Mouse (Mus musculus): ENCODE results near the gene Pfkfb3. TPM values are rescaled to one million over a fixed set of nuclear protein-coding genes. Genes with fewer than 3 reads are reported as not detected.

The Pfkfb3 gene
- 10.9 and 11.7 TPM in 2 replicates for polyA plus RNA-seq (2012; ENCODE audit: low replicate concordance)

DNA sequence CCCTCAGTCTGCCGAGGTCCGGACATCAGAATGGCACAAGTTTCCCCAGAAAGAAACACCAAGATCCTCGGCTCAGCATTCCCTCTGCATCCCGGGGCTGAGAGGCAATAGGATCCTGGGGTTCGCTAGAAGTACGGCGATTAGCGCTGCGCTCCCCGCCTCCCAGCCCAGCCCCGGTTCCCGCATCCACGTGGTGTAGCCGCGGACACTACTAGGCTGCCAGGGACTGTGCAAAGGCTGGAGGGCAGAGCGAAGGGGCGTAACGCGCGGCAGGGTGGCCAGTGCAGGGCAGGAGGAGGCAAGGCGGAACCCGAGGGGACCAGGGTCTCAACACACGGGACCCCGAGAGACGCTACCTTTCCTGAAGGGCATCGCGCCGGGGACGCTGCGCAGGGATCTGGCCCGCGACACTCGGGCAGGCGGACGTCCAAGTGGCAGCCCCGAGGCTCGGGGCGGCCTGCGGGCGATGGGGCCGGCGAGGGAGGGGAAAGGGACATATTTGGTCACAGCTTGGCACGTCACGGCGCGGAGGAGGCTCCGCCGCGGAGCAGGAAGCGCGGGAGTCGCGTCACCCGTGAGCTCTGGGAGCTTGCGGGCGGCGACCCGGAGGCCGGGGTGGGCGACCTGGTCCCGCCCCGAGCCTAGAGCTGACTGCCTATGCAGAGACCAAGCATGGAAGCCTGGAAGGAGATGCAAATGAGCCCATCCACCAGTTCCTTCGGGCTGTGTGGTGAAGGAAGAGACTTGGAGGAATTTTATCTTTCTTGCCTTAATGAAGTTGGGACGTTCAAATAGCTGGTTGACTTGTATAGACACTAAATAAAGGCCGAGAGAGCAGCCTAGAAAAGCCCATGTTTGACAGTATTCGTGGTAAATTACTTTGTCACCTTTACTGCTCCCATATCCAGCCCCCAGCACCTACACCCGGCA lies at the start of gene Pfkfb3:
Gene Pfkfb3, minus strand, starts transcription at position 607 of the 930 bp plus-strand sequence.

Other genes starting within 250 kb of the Pfkfb3 start
- gene Rbm17, start 50.1 kb upstream of the Pfkfb3 start, polyA plus RNA-seq (2012; ENCODE audit: low replicate concordance): 42.8 and 55.9 TPM in 2 replicates
- not detected in 2 replicates for gene Gm17490, start 72.2 kb upstream of the Pfkfb3 start, polyA plus RNA-seq (2012; ENCODE audit: low replicate concordance)
- gene Il2ra, start 88.7 kb upstream of the Pfkfb3 start, polyA plus RNA-seq (2012; ENCODE audit: low replicate concordance): 1.1 and 1.3 TPM in 2 replicates
- gene Il15ra, start 151.2 kb upstream of the Pfkfb3 start, polyA plus RNA-seq (2012; ENCODE audit: low replicate concordance): 6.4 and 12.6 TPM in 2 replicates
- 15.3 and 23.0 TPM in 2 replicates for gene Fbh1, start 223.5 kb upstream of the Pfkfb3 start, polyA plus RNA-seq (2012; ENCODE audit: low replicate concordance)
- gene Ankrd16, start 223.8 kb upstream of the Pfkfb3 start, polyA plus RNA-seq (2012; ENCODE audit: low replicate concordance): 14.3 and 34.4 TPM in 2 replicates